8 mouse cellular contexts compared by ENCODE assay signal in the genomic region with DNA sequence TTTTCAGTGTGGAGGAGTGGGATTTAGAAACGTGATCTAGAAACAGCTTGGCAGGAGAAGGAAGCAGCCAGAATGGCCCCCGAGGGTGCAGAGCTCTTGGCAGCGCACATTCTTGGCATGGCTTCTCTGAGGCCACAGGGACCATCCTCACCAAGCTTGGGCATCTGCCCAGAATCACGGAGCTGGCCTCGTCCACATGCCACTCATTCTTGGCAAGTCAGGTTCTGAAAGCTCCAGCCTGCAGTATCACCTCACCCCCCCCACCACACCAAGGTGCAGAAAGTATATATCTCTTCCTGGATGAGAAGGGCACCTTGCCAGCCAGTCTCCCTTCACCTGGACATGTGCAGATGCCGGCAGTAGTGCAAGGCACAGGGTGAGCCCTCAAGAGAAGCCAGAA.
A peak's percentile ranks its signal among the peaks of the same experiment; 100 is the strongest.
DNase-seq lines count a peak whose midpoint lies in the region; ATAC-seq and TF ChIP-seq lines count a peak whose summit lies in the region.

No protein-coding gene starts in this region.

- 56% methylated on average over 6 of the region's 6 CpGs for WGBS in midbrain, postnatal 0 days
- WGBS in midbrain, embryonic 13.5 days: 80% methylated on average over 6 of the region's 6 CpGs
- WGBS in heart, embryonic 14.5 days: 20% methylated on average over 6 of the region's 6 CpGs
- 39% methylated on average over 6 of the region's 6 CpGs for WGBS in limb, embryonic 14.5 days

- no peaks in the 10 kb centered on the region for H3K9me3 ChIP-seq in midbrain, postnatal 0 days (ENCODE audit: low read length)
- no peaks in the 10 kb centered on the region for H3K9me3 ChIP-seq in midbrain, embryonic 13.5 days
- H3K9me3 ChIP-seq in heart, embryonic 14.5 days (ENCODE audit: control insufficient read depth, low read length): no peaks in the 10 kb centered on the region
- H3K9me3 ChIP-seq in limb, embryonic 14.5 days (ENCODE audit: control insufficient read depth, low read length): no peaks in the 10 kb centered on the region

- DNase-seq in frontal cortex, postnatal 10 days (ENCODE audit: low spot score in 2 of 2): peak; percentile 21 to 25
- DNase-seq in frontal cortex, postnatal 25 days (ENCODE audit: low spot score in 2 of 2): no peak
- DNase-seq in midbrain, postnatal 0 days (ENCODE audit: low spot score): peak; percentile 84
- DNase-seq in limb, embryonic 14.5 days (ENCODE audit: low spot score): peak; percentile 71

- no peak for TF ChIP-seq POLR2A in limb, embryonic 14.5 days (IDR thresholded peaks at IDR 0.05; ENCODE audit: borderline replicate concordance, extremely low read depth, insufficient read depth, insufficient read length)

- H3K9ac ChIP-seq in midbrain, postnatal 0 days (replicated peaks; ENCODE audit: low read length, poor library complexity, severe bottlenecking): no peak overlapping the region
- H3K9ac ChIP-seq in midbrain, embryonic 13.5 days (replicated peaks): no peak overlapping the region
- no peak overlapping the region for H3K9ac ChIP-seq in heart, embryonic 14.5 days (ENCODE audit: low read length)
- no peak overlapping the region for H3K9ac ChIP-seq in limb, embryonic 14.5 days (ENCODE audit: low read depth, low read length, severe bottlenecking)

- H3K27ac ChIP-seq in midbrain, postnatal 0 days (ENCODE audit: low read depth, low read length): no peak overlapping the region
- no peak overlapping the region for H3K27ac ChIP-seq in midbrain, embryonic 13.5 days
- no peak overlapping the region for H3K27ac ChIP-seq in heart, embryonic 14.5 days (replicated peaks in 1 of 2; ENCODE audit: control insufficient read depth in 1 of 2, insufficient read depth in 1 of 2, low read depth in 2 of 2, low read length in 2 of 2)
- H3K27ac ChIP-seq in limb, embryonic 14.5 days (replicated peaks; ENCODE audit: low read depth, low read length): no peak overlapping the region

- H3K4me1 ChIP-seq in midbrain, postnatal 0 days (ENCODE audit: insufficient read depth, low read length): no peaks in the 10 kb centered on the region
- no peaks in the 10 kb centered on the region for H3K4me1 ChIP-seq in midbrain, embryonic 13.5 days (replicated peaks)
- peaks cover 7 to 9% of the 10 kb centered on the region in 2 experiments for H3K4me1 ChIP-seq in heart, embryonic 14.5 days (ENCODE audit: control insufficient read depth in 2 of 2, insufficient read depth in 2 of 2, low read length in 2 of 2)
- peaks cover 12% of the 10 kb centered on the region for H3K4me1 ChIP-seq in limb, embryonic 14.5 days (ENCODE audit: control insufficient read depth, insufficient read depth, low read length)

- no peak overlapping the region for H3K4me2 ChIP-seq in midbrain, postnatal 0 days (ENCODE audit: low read depth, low read length, poor library complexity, severe bottlenecking)
- no peak overlapping the region for H3K4me2 ChIP-seq in midbrain, embryonic 13.5 days (replicated peaks)
- H3K4me2 ChIP-seq in heart, embryonic 14.5 days (ENCODE audit: low read length): no peak overlapping the region
- H3K4me2 ChIP-seq in limb, embryonic 14.5 days (replicated peaks; ENCODE audit: low read depth, low read length, severe bottlenecking): no peak overlapping the region; the same call in 1 of the 2 replicates

- no peaks in the 10 kb centered on the region for H3K36me3 ChIP-seq in midbrain, postnatal 0 days (ENCODE audit: insufficient read depth, low read length)
- H3K36me3 ChIP-seq in midbrain, embryonic 13.5 days: no peaks in the 10 kb centered on the region
- H3K36me3 ChIP-seq in heart, embryonic 14.5 days (ENCODE audit: control insufficient read depth, insufficient read depth, low read length): no peaks in the 10 kb centered on the region
- no peaks in the 10 kb centered on the region for H3K36me3 ChIP-seq in limb, embryonic 14.5 days (ENCODE audit: control insufficient read depth, insufficient read depth, low read length)

- no peak for ATAC-seq in midbrain, postnatal 0 days (ENCODE audit: low FRiP score)
- no peak for ATAC-seq in midbrain, embryonic 13.5 days
- ATAC-seq in heart, embryonic 14.5 days (ENCODE audit: insufficient number of reproducible peaks, insufficient read depth, low FRiP score, low read depth): 0 out of 2 replicates have a peak, but pooled peaks have one; percentile 43
- ATAC-seq in limb, embryonic 14.5 days (ENCODE audit: low FRiP score, low read depth): peak; percentile 41; the same call in 1 of the 2 replicates
- no peak for ATAC-seq in inflammation-experienced regulatory T-cells, adult 6 months
- ATAC-seq in megakaryocyte-erythroid progenitor cell, adult 5-6 weeks (replicated peaks; ENCODE audit: low FRiP score, low TSS enrichment, poor library complexity, severe bottlenecking): no peak

- no peak overlapping the region for H3K4me3 ChIP-seq in midbrain, postnatal 0 days (ENCODE audit: low read depth, low read length)
- no peak overlapping the region for H3K4me3 ChIP-seq in midbrain, embryonic 13.5 days (replicated peaks)
- H3K4me3 ChIP-seq in heart, embryonic 14.5 days (ENCODE audit: control insufficient read depth in 1 of 2, insufficient read depth in 1 of 2, low read depth in 1 of 2, low read length in 2 of 2): no peak overlapping the region
- H3K4me3 ChIP-seq in limb, embryonic 14.5 days (replicated peaks; ENCODE audit: low read length): no peak overlapping the region

- no peak for TF ChIP-seq CTCF in midbrain, postnatal 0 days (IDR thresholded peaks at IDR 0.05)

- no peaks in the 10 kb centered on the region for H3K27me3 ChIP-seq in midbrain, postnatal 0 days (ENCODE audit: insufficient read depth, low read length)
- no peaks in the 10 kb centered on the region for H3K27me3 ChIP-seq in midbrain, embryonic 13.5 days
- H3K27me3 ChIP-seq in heart, embryonic 14.5 days (ENCODE audit: control insufficient read depth, insufficient read depth, low read length): no peaks in the 10 kb centered on the region
- H3K27me3 ChIP-seq in limb, embryonic 14.5 days (ENCODE audit: control insufficient read depth, insufficient read depth, low read length): no peaks in the 10 kb centered on the region

Comparison
In these comparisons a context has a peak if more than half of its experiments do, and no peak if none do; other contexts are left out.
1. DNase-seq: peak in frontal cortex, postnatal 10 days (2 of 2), midbrain, postnatal 0 days (single experiment) and limb, embryonic 14.5 days (single experiment); none in frontal cortex, postnatal 25 days (0 of 2).
2. ATAC-seq: peak in heart, embryonic 14.5 days (single experiment) and limb, embryonic 14.5 days (single experiment); none in midbrain, postnatal 0 days (single experiment), midbrain, embryonic 13.5 days (single experiment), inflammation-experienced regulatory T-cells, adult 6 months (single experiment) and megakaryocyte-erythroid progenitor cell, adult 5-6 weeks (single experiment).